Mouse (Mus musculus) C2C12 (cell line): ENCODE data around the gene Tspan5. TPM values are rescaled to one million over a fixed set of nuclear protein-coding genes. Genes with fewer than 3 reads are reported as not detected.

Experiments used
- H3K27me3 ChIP-seq: one replicate; pipeline ENCODE4 v1.6.1; 2011; ENCODE audit not compliant: control insufficient read depth, insufficient read depth, insufficient read length
- H3K36me3 ChIP-seq: one replicate; pipeline ENCODE4 v1.6.1; 2011; ENCODE audit not compliant: control insufficient read depth, insufficient read depth
- H3K4me3 ChIP-seq: one replicate; pipeline ENCODE4 v1.5.1; 2011; ENCODE audit warnings: mild to moderate bottlenecking, control low read depth; ENCODE audit not compliant: poor library complexity, insufficient read depth, severe bottlenecking
- H3K79me2 ChIP-seq: one replicate; pipeline ENCODE4 v1.6.1; 2011; ENCODE audit not compliant: control insufficient read depth, insufficient read depth
- H3K79me3 ChIP-seq: one replicate; pipeline ENCODE4 v1.6.1; 2011; ENCODE audit warnings: low read depth, control low read depth
- H3ac ChIP-seq: one replicate; pipeline ENCODE3; 2011; ENCODE audit warnings: low read depth; ENCODE audit not compliant: control insufficient read depth, insufficient read length
- CEBPB ChIP-seq: IDR thresholded peaks from one replicate; pipeline ENCODE4 v1.6.1; 2011; ENCODE audit warnings: low read depth, mild to moderate bottlenecking, control low read depth, moderate library complexity
- CTCF ChIP-seq: IDR thresholded peaks from one replicate; pipeline ENCODE4 v1.5.1; 2011; ENCODE audit not compliant: control insufficient read depth, insufficient read depth, insufficient read length
- FOSL1 ChIP-seq: IDR thresholded peaks from one replicate; pipeline ENCODE4 v1.8.0; 2011; ENCODE audit warnings: mild to moderate bottlenecking, low read length; ENCODE audit not compliant: poor library complexity, insufficient read depth, severe bottlenecking
- MAX ChIP-seq: IDR thresholded peaks from one replicate; pipeline ENCODE4 v1.6.1; 2011; ENCODE audit warnings: mild to moderate bottlenecking, control low read depth
- MYOD1 ChIP-seq: IDR thresholded peaks from one replicate; pipeline ENCODE4 v1.6.1; 2011; ENCODE audit warnings: low read depth; ENCODE audit not compliant: control insufficient read depth, insufficient read length
- MYOG ChIP-seq: IDR thresholded peaks from one replicate; pipeline ENCODE4 v1.6.1; 2011; ENCODE audit not compliant: control insufficient read depth, insufficient read length; ENCODE audit errors: extremely low read depth
- USF1 ChIP-seq: IDR thresholded peaks from one replicate; pipeline ENCODE4 v1.6.1; 2011; ENCODE audit warnings: low read depth, mild to moderate bottlenecking, control low read depth, moderate library complexity
- polyA plus RNA-seq: library from polyadenylated mRNA; unstranded; fragments of >200 nt; fragmentation: generic; extraction: Trizol; gene quantifications from one replicate; pipeline ENCODE4 v1.2.1, GENCODE M21; 2012; ENCODE audit warnings: missing spikeins

Gene Tspan5
- polyA plus RNA-seq, 1 experiment: 35.7 TPM

DNA sequence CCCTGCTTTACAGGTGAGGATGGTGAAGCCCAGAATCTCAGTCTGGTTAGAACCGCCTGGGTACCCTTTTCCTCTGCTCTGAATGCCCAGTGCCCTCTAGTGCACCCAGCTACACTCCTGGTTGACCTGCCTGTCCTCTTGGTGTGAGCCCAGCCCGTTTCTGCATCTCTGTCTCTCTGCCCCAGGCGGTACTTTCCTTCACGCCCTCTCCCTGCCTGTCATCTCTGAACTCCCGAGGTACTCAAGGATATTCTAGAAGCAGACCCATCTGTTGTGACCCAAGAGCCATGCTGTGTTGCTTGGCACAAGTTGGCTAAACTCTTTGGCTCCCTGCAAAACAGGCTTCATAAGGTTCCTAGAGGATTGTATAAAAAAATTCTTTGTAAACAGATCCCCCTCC lies 78.3 kb downstream of the Tspan5 start:
- no peak overlapping the region for H3ac ChIP-seq
- H3K36me3 ChIP-seq: no peaks in the 10 kb centered on the region
- peaks cover 30% of the 10 kb centered on the region for H3K79me2 ChIP-seq
- no peak overlapping the region for H3K4me3 ChIP-seq
- H3K79me3 ChIP-seq: peaks cover 5% of the 10 kb centered on the region
- H3K27me3 ChIP-seq: no peaks in the 10 kb centered on the region
- TF ChIP-seq MAX (no peak), USF1 (no peak), MYOD1 (no peak), CTCF (no peak), FOSL1 (no peak), CEBPB (no peak), MYOG (no peak)

DNA sequence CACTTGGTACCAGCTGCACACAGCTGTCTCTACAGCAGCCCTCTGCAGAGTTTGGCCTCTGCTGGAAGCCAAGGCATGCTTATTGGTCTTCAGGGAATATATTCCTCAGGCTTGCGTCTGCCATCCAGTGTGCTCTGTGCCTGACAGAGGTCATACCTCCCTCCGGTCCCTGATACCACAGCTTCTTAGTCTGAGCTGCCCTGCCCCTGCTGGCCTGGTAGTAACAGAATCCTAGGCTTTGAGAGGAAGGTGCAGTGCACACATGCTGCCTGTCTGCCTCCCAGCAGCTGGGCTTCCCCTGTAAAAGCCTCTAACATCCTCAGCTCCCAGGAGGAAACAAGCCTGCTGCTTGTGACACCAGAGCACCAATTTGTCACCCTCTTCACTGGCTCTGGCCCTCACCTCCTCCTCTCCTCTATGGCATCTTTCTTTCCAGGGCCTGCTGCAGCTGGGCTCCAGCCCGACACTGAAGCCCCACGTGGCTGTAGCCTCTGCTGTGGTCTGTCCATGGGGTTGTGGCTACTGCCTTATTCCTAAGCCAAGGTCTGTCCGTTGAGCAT lies 80.0 kb downstream of the Tspan5 start:
- no peak overlapping the region for H3K4me3 ChIP-seq
- H3K79me3 ChIP-seq: peaks cover 1% of the 10 kb centered on the region
- no peaks in the 10 kb centered on the region for H3K27me3 ChIP-seq
- TF ChIP-seq CEBPB (no peak), USF1 (no peak), FOSL1 (no peak), MYOD1 (no peak), MAX (no peak), CTCF (no peak), MYOG (no peak)
- no peak overlapping the region for H3ac ChIP-seq
- H3K79me2 ChIP-seq: peaks cover 39% of the 10 kb centered on the region
- no peaks in the 10 kb centered on the region for H3K36me3 ChIP-seq

DNA sequence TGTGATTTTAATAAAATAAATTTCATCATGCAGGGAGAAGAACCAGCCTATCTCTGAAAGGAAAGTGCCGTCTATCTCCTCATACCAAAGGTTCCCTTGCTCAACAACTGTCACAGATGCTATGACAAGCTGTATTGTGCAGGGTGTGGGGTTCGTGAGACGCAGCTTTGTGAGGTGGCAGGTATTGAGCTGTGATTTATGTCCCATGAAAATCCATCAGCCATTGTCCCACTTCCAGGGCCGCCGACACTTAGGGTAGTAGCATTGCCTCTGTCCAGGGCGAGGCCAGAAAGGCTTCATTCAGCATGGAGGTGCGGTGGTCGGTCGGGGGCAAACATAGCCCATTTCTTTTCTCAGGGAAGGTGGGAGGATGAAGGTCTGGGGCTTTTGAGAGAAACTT lies 81.9 kb downstream of the Tspan5 start:
- no peak overlapping the region for H3K4me3 ChIP-seq
- peaks cover 38% of the 10 kb centered on the region for H3K79me2 ChIP-seq
- H3K79me3 ChIP-seq: peaks cover 8% of the 10 kb centered on the region
- no peak for TF ChIP-seq CTCF
- TF ChIP-seq CEBPB: no peak
- no peak for TF ChIP-seq FOSL1
- no peak for TF ChIP-seq MYOD1
- no peak for TF ChIP-seq MAX
- TF ChIP-seq MYOG: no peak
- no peak for TF ChIP-seq USF1
- H3K27me3 ChIP-seq: no peaks in the 10 kb centered on the region
- H3K36me3 ChIP-seq: no peaks in the 10 kb centered on the region
- no peak overlapping the region for H3ac ChIP-seq

DNA sequence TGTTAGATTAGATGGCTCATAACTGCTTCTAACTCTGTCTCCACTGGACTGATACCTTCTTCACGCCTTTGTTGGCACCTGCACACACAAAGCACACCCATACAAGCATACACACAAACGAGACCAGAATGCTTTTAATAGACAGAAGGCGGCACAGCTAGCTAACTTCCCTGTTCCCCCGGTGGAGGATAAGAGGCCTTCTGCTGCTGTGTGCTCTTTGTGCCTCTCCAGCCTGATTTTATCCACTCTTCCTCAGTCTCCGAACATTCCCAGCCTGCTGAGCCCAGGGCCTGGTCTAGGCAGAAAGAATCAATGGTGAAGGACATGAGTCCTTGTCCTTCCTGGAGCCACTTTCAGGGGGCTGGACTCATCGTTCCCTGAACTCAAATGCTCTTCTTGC lies 83.3 kb downstream of the Tspan5 start:
- Histone ChIP-seq H3ac (no peak overlapping the region), H3K36me3 (no peaks in the 10 kb centered on the region), H3K79me2 (peaks cover 39% of the 10 kb centered on the region), H3K27me3 (no peaks in the 10 kb centered on the region), H3K4me3 (no peak overlapping the region), H3K79me3 (peaks cover 10% of the 10 kb centered on the region)
- TF ChIP-seq MYOD1: no peak
- no peak for TF ChIP-seq CEBPB
- no peak for TF ChIP-seq CTCF

DNA sequence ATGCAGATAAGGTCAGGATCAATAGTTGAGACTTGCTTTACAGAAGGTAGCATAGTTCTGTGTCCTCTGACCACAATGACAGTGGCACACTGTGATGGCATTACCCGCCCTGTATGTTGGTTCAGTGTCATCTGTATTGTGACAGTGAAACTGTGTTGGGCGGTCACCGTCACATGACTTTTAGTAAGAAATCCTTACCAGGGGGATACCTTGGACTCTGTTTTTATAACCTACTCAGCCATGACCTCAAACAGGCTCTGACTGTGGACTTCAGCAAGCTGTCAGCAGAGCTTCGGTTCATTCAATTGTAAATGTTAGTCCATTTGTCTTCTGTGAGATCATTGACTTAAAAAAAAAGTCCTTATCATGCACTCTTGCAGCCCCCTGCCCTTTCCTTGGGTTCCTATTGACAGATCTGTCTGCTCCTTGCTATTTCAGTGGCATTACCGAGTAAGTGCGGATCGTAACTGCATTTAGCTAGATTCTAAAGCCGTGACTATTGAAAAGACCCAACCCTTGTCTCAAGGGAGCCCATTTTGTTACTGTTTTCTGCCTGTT lies 84.3 kb downstream of the Tspan5 start:
- Histone ChIP-seq H3ac (no peak overlapping the region), H3K79me3 (peaks cover 10% of the 10 kb centered on the region), H3K79me2 (peaks cover 36% of the 10 kb centered on the region), H3K36me3 (no peaks in the 10 kb centered on the region), H3K27me3 (no peaks in the 10 kb centered on the region), H3K4me3 (no peak overlapping the region)
- TF ChIP-seq MYOG (no peak), MAX (no peak), USF1 (no peak), FOSL1 (no peak), MYOD1 (no peak), CTCF (no peak), CEBPB (no peak)

DNA sequence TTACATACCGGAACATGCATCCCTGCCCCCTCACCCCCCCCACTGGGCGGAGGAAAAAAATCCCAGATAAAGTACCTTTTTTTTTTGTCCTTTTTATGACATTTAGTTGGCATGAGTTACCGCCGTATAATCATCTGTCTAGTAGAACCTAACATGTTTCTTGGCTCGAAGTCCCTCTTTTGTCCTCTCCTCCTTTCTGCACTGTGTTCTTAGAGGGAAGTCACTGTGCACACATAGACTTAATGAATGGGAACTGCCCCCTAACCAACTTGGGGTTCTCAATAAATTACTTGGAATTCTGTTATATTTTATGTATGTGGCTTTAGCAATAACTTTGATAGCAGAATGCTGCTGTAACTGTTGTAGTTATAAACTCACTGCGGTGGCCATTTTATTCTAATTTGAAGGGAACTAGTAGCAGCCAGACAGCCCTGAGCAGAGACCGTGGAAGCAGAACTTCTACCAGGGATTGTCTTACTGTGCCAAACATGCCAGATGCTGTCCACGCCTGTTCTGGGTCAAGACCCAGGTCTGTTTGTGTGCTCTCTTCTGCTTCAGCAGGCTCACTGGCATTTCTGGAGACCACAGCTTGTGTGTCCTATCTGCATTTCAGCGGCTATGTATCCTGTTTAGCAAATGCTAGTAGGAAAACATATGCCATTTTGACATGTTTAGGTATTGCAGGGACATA lies 91.0 kb downstream of the Tspan5 start:
- H3K36me3 ChIP-seq: no peaks in the 10 kb centered on the region
- H3K27me3 ChIP-seq: no peaks in the 10 kb centered on the region
- H3K79me3 ChIP-seq: peaks cover 12% of the 10 kb centered on the region
- peaks cover 16% of the 10 kb centered on the region for H3K79me2 ChIP-seq
- no peak overlapping the region for H3K4me3 ChIP-seq
- no peak overlapping the region for H3ac ChIP-seq
- TF ChIP-seq MYOG: no peak
- TF ChIP-seq MAX: no peak
